Comparison of ENCODE assay signal across 15 mouse cellular contexts in the genomic region with DNA sequence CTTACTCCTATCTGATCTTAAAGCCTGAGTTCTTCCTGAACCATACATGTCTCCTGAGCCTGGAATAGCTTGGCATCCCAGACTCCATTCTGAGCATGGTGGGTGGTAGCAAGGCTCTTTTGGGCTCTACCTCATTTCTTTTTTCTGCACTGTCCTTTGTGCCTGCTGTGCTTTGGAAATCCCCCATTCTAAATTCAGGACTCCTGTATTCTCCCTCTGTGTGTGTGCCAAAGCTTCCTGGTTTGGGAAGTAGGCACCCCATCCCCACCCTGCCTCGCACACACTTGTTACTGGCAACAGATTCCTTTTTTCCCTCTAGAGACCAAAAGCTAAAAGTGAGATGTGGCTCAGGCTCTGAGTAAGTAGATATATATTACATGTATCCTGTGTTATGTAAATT.
DNase-seq lines count a peak whose midpoint lies in the region.
"Had no signal": no experiment of that assay in that cellular context is flagged by ENCODE, and none has a peak within 500 bp of the region (broad histone marks: within the 10 kb centered on the region; RNA-seq: fewer than 3 reads in every experiment).

No protein-coding gene starts in this region.

- DNase-seq in layer of hippocampus, adult 11-12 months (ENCODE audit: low spot score): peak; percentile 12
- no peak for DNase-seq in layer of hippocampus, postnatal 36 days
- DNase-seq in frontal cortex, adult 2 months (ENCODE audit: extremely low spot score in 1 of 2, low spot score in 1 of 2): peak; percentile 49 to 75
- peak; percentile 42 to 75 for DNase-seq in left cerebral cortex, adult 9 months (ENCODE audit: low spot score in 2 of 2)
- DNase-seq in right cerebral cortex, postnatal 25 days: peak; percentile 65
- no peak for DNase-seq in embryo, embryonic 10.5 days (ENCODE audit: low spot score)
- DNase-seq in c-Kit-positive CD71-positive TER-119-positive erythroid progenitor cells, embryonic 14.5 days (ENCODE audit: low spot score): no peak
- DNase-seq: adrenal gland, postnatal 14 days; cerebellum, adult 11-12 months; cerebellum, postnatal 14 days; gastrocnemius, postnatal 14 days; kidney, adult 11 months; liver; lung, postnatal 10 days; thymus, adult 18-20 months had no signal

Comparison
In these comparisons a context has a peak if more than half of its experiments do, and no peak if none do; other contexts are left out.
1. DNase-seq: peak in layer of hippocampus, adult 11-12 months (single experiment), frontal cortex, adult 2 months (2 of 2), left cerebral cortex, adult 9 months (2 of 2) and right cerebral cortex, postnatal 25 days (single experiment); none in layer of hippocampus, postnatal 36 days (0 of 2), embryo, embryonic 10.5 days (single experiment) and c-Kit-positive CD71-positive TER-119-positive erythroid progenitor cells, embryonic 14.5 days (single experiment).